Mouse (Mus musculus): ENCODE results near the gene Itgbl1. TPM values are rescaled to one million over a fixed set of nuclear protein-coding genes. Genes with fewer than 3 reads are reported as not detected.
A peak's percentile ranks its signal among the peaks of the same experiment; 100 is the strongest.
"Not testable (repeated sequence)": the region's sequence is repeated elsewhere in the genome, so short reads cannot be mapped to it uniquely, and the experiment has no call there.

Itgbl1 gene
- total RNA-seq (2014; fragmentation: Nextera tagmentation) = not detected in 2 replicates
- total RNA-seq (2017) = not detected in 2 replicates

DNA sequence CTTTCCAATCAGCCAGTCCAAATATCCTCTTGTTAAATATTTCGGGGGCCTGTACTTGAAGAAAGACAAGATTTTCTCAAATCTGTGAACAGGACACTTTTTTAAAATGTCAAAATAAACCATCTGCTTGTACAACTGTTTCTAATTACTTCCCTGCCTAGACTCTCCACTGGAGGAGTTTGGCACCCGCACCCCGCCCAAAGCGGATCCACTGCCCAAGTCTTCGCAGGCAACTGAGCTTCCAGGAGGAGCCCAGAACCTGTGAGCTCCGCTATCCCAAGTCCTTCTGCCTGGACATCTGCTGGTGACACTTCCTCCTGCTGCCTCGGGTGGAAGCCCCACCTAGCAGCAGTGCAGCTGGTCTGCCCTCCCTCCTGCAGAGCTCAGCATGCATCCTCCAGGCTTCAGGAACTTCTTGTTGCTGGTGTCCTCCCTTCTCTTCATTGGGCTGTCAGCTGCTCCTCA is at the start of gene Itgbl1:
Itgbl1 (plus strand) TSS at position 51 of the 465 bp plus-strand sequence.
- ATAC-seq (replicated peaks; ENCODE audit: low FRiP score, low TSS enrichment, poor library complexity, severe bottlenecking) = no peak

GRCm38 (mm10) chr14:123622969-123623368 is 36.8 kb upstream of the Itgbl1 start:
- no peak for ATAC-seq (replicated peaks; ENCODE audit: low FRiP score, low TSS enrichment, poor library complexity, severe bottlenecking)

- ATAC-seq (replicated peaks; ENCODE audit: low FRiP score, low TSS enrichment, poor library complexity, severe bottlenecking) = 0 out of 2 replicates have a peak, but pooled peaks have one; percentile 10
Observed at GRCm38 (mm10) chr14:123626501-123627179, 33.1 kb upstream of the Itgbl1 start, which contains the start of gene Nalcn. Gene Nalcn, minus strand, starts transcription at chr14:123627144.

- ATAC-seq (replicated peaks; ENCODE audit: low FRiP score, low TSS enrichment, poor library complexity, severe bottlenecking) = no peak
Observed at GRCm38 (mm10) chr14:123627180-123627562, 32.6 kb upstream of the Itgbl1 start.

DNA sequence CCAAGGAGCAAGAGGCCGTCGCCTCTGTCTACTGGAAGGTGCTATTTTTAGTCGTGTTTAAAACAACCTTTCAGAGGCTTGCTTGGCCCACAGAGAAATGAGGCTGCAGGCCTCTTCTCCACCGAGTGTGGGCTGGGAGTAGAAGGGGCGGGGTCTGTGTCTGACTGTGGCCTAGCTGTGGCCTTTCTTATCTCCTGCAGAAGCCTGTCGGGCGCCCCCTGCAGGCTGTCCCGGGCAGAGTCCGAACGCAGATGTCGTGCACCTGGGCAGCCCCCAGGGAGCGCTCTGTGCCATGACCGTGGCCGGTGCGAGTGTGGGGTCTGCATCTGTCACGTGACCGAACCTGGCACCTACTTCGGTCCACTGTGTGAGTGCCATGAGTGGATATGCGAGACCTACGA is 1.3 kb downstream of the Itgbl1 start:
- ATAC-seq (replicated peaks; ENCODE audit: low FRiP score, low TSS enrichment, poor library complexity, severe bottlenecking) = peak; percentile 44; the same call in 1 of the 2 replicates

GRCm38 (mm10) chr14:123662386-123662785 is 2.6 kb downstream of the Itgbl1 start:
- no peak for ATAC-seq (replicated peaks; ENCODE audit: low FRiP score, low TSS enrichment, poor library complexity, severe bottlenecking)

DNA sequence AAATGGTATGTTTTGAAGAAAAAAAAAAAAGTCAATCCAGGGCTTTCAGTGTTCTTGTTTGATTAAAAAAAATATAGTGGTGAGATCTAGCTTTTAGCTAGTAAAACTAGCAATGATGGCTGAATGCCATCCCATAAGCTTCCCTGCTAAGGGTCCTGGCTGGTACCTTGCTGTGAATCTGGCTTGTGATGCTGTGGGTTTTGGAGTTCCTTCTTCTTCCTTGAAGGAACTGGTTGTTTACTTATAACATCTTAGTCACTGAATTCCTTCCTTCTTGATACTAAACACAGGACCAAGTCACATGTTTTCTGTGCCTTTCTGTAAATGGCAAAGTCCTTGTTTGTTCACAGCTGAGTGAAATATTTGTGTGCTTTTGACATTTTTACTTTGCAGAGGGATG is 3.4 kb downstream of the Itgbl1 start:
- no peak for ATAC-seq (replicated peaks; ENCODE audit: low FRiP score, low TSS enrichment, poor library complexity, severe bottlenecking)

DNA sequence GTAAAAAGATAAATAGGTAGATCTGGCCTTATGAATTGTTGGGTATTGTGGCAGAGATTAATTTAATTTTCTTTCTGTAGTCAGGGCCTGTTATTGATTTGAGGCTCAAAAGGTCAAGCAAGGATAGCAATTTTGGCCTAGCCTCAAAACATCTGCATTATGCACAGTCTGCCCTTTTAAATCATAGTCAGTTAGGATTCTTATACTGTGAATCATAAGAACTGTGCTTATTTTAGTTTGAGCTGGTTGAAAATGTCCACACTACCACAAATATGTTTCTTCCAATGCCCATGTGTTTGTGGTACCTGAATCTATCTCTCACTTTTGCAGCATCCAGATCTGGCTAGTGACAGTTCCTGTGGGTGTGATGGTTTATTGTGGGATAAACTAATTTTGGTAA is 4.7 kb downstream of the Itgbl1 start:
- ATAC-seq (replicated peaks; ENCODE audit: low FRiP score, low TSS enrichment, poor library complexity, severe bottlenecking) = no peak

DNA sequence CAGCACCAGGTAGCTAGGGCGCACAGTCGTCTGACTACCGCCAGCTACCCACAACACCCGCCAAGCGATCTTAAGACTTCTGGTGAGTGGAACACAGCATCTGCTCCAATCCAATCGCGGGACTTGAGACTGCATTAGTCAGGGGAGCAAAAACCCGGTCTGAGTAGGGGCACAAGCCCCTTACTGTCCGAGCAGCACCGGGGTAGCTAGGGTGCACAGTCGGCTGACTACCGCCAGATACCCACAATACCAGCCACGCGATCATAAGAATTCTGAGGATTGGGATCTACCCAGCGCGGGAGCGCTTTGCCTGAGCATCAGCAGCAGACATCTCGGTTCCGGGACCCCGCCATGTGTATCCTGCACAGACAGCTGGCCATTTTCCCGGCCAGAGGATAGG is 11.3 kb downstream of the Itgbl1 start:
- not testable (repeated sequence) for ATAC-seq (replicated peaks; ENCODE audit: low FRiP score, low TSS enrichment, poor library complexity, severe bottlenecking)

GRCm38 (mm10) chr14:123678091-123678490 is 18.3 kb downstream of the Itgbl1 start:
- ATAC-seq (replicated peaks; ENCODE audit: low FRiP score, low TSS enrichment, poor library complexity, severe bottlenecking) = no peak

DNA sequence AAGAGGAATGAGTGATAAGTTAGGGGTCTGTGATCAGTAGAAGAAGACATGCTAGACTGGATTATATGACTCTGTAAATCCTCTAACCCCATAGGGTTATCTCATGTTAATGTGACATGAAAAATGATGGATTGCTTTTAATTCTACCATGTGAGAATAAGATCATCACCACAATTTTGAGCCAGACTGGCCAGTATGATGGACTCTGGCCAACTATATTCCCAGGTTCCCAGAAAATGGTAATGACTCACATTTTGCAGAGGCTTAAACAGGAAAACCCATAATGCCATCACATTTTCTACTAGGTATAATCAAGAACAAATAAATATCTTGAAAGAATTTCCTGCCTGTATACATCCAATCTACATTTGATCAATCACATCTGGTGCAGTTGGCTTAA is 55.0 kb downstream of the Itgbl1 start:
- no peak for ATAC-seq (replicated peaks; ENCODE audit: low FRiP score, low TSS enrichment, poor library complexity, severe bottlenecking)

DNA sequence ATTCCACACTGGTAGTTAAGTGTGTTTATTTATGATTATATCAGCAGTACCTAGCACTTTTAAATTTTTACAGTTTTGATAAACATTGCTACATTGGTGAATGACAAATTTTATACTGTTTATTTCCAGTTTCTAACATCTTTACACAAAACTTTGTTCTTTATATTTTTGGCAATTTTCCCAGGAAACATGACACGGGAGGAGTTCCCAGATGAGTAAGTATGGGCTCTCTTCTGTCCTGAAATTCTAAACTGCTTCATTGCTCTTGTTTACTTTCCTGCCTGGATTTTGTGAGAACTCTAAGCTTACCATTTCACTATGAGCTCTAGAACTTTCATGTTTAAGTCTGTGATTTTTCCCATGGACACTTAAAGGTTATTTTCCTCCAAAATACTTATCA is 82.3 kb downstream of the Itgbl1 start:
- ATAC-seq (replicated peaks; ENCODE audit: low FRiP score, low TSS enrichment, poor library complexity, severe bottlenecking) = no peak

- ATAC-seq (replicated peaks; ENCODE audit: low FRiP score, low TSS enrichment, poor library complexity, severe bottlenecking) = no peak
Observed at GRCm38 (mm10) chr14:123751017-123751416, 91.2 kb downstream of the Itgbl1 start.

- ATAC-seq (replicated peaks; ENCODE audit: low FRiP score, low TSS enrichment, poor library complexity, severe bottlenecking) = no peak
Observed at GRCm38 (mm10) chr14:123759534-123759933, 99.8 kb downstream of the Itgbl1 start.

DNA sequence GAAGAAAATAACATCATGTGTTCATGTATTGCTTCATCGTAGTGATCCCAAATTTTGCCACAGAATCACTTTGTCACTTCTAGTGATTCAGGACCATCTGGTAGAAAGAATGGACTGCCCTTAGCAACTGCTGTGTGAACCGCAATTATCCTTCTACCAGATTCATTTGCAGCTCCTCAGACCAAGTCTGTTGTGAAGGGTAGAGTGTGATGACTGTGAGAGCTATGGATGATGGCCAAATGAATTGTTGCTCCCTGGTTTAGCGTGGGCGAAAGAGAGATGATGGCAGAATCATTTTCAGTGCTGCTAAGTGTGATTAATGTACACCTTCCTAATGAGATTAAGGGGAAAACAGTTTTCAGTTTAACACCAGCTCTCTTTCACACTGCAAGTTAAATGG is 100.3 kb downstream of the Itgbl1 start:
- ATAC-seq (replicated peaks; ENCODE audit: low FRiP score, low TSS enrichment, poor library complexity, severe bottlenecking) = no peak

- no peak for ATAC-seq (replicated peaks; ENCODE audit: low FRiP score, low TSS enrichment, poor library complexity, severe bottlenecking)
Observed at GRCm38 (mm10) chr14:123801744-123802143, 142.0 kb downstream of the Itgbl1 start.

GRCm38 (mm10) chr14:123837662-123838061 is 177.9 kb downstream of the Itgbl1 start:
- no peak for ATAC-seq (replicated peaks; ENCODE audit: low FRiP score, low TSS enrichment, poor library complexity, severe bottlenecking)

- ATAC-seq (replicated peaks; ENCODE audit: low FRiP score, low TSS enrichment, poor library complexity, severe bottlenecking) = no peak
Observed at GRCm38 (mm10) chr14:123843675-123844425, 184.1 kb downstream of the Itgbl1 start.

GRCm38 (mm10) chr14:123864531-123864930 is 204.8 kb downstream of the Itgbl1 start:
- ATAC-seq (replicated peaks; ENCODE audit: low FRiP score, low TSS enrichment, poor library complexity, severe bottlenecking) = no peak

GRCm38 (mm10) chr14:123865779-123866726 is 206.3 kb downstream of the Itgbl1 start:
- no peak for ATAC-seq (replicated peaks; ENCODE audit: low FRiP score, low TSS enrichment, poor library complexity, severe bottlenecking)

All from megakaryocyte-erythroid progenitor cell, adult 5-6 weeks (primary cell).